Mouse (Mus musculus) E14TG2a.4 (cell line): ENCODE data around the gene Hyal2.
A peak's percentile ranks its signal among the peaks of the same experiment; 100 is the strongest.

Experiments used
- H3K27me3 ChIP-seq: 2 replicates; pipeline ENCODE4 v1.6.1; 2014; ENCODE audit warnings: low read length, control low read depth; ENCODE audit not compliant: insufficient read depth
- H3K36me3 ChIP-seq: 2 replicates; pipeline ENCODE4 v1.6.1; 2014; ENCODE audit warnings: low read length, control low read depth; ENCODE audit not compliant: insufficient read depth
- H3K4me1 ChIP-seq: replicated peaks from 2 replicates; pipeline ENCODE4 v1.6.1; 2014; ENCODE audit warnings: low read depth, low read length, control low read depth
- H3K4me3 ChIP-seq: replicated peaks from 2 replicates; pipeline ENCODE4 v1.5.1; 2014; ENCODE audit warnings: mild to moderate bottlenecking, low read length
- H3K9me3 ChIP-seq: 2 replicates; pipeline ENCODE4 v1.6.1; 2014; ENCODE audit warnings: low read length, control low read depth
- CTCF ChIP-seq: conservative IDR thresholded peaks from 2 replicates; pipeline ENCODE4 v1.5.1; 2014; ENCODE audit warnings: low read length
- NANOG ChIP-seq: IDR thresholded peaks from 2 replicates; pipeline ENCODE4 v1.6.1; 2014; ENCODE audit warnings: borderline replicate concordance, low read length, mixed read lengths
- POU5F1 ChIP-seq: IDR thresholded peaks from 2 replicates; pipeline ENCODE4 v1.6.1; 2014; ENCODE audit warnings: low read length, borderline replicate concordance

The Hyal2 gene

DNA sequence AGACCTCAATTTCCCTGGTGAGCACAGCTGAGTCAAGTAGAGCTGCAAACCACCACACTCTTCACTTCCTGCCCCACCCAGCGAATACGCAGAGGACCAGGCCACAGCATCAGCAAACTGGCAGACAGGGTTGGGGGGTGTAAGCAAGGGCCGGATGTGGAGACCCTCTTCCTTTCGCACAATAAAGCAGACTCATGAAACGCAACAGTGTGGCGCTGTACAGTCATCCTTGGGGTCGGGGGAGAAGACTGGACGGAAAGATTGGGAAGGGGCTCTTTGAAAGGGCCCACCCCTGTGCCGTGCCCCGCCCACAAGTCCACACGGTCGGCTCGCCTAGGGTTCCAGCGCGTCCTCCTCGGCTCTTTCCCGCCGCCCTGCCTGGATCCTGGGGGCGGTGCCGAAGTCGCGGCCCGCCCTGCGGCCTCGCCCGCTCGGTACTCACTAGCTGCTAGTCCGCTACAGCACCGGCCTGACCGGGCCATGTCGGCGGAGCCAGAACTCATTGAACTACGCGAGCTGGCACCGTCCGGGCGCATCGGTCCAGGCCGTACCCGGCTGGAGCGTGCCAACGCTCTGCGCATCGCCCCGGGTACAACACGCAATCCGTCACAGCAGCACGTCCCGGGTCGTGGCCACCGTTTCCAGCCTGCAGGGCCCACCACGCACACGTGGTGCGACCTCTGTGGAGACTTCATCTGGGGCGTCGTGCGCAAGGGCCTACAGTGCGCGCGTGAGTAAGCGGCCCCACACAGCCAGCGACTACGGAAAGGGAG, 16.4 kb upstream of the Hyal2 start, which contains the start of gene Rassf1:
Rassf1 (plus strand) TSS at position 439 of the 773 bp plus-strand sequence.
- H3K4me1 ChIP-seq = peaks cover 82% of the 10 kb centered on the region
- TF ChIP-seq POU5F1 (no peak), NANOG (no peak), CTCF (no peak)
- no peaks in the 10 kb centered on the region for H3K9me3 ChIP-seq
- peaks cover 64% of the 10 kb centered on the region for H3K27me3 ChIP-seq
- peak within 1 kb of the TSS; percentile 75 for H3K4me3 ChIP-seq
- H3K36me3 ChIP-seq = peaks cover under 1% of the 10 kb centered on the region; the same call in 1 of the 2 replicates

DNA sequence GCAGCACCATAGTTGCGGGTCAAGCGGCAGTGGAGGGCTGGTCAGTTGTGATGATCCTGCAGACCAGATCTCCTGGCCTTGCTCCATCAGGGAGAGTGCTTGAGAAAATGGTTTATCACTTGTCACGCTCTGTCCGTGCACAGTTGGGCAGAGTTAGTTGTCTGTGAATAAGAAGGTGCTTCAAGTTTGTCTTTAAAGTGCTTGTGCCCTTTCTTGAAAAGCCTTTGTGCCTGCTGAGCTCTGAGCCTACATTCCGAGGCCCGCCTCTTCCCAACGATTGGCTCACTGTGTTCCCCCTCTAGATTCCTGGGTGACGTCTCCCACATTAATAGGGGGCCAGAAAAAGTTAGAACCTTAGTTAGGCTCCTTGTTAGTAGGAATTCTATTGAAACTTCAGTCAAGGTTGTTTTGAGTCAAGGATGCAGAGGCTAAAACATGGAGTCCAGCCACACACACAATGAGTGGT, 15.8 kb upstream of the Hyal2 start:
- peaks cover 81% of the 10 kb centered on the region for H3K4me1 ChIP-seq
- H3K27me3 ChIP-seq = peaks cover 64% of the 10 kb centered on the region
- no peaks in the 10 kb centered on the region for H3K9me3 ChIP-seq
- no peak for TF ChIP-seq CTCF
- TF ChIP-seq NANOG = no peak
- no peak for TF ChIP-seq POU5F1
- H3K4me3 ChIP-seq = peak overlapping the region; percentile 75
- peaks cover 6% of the 10 kb centered on the region for H3K36me3 ChIP-seq

DNA sequence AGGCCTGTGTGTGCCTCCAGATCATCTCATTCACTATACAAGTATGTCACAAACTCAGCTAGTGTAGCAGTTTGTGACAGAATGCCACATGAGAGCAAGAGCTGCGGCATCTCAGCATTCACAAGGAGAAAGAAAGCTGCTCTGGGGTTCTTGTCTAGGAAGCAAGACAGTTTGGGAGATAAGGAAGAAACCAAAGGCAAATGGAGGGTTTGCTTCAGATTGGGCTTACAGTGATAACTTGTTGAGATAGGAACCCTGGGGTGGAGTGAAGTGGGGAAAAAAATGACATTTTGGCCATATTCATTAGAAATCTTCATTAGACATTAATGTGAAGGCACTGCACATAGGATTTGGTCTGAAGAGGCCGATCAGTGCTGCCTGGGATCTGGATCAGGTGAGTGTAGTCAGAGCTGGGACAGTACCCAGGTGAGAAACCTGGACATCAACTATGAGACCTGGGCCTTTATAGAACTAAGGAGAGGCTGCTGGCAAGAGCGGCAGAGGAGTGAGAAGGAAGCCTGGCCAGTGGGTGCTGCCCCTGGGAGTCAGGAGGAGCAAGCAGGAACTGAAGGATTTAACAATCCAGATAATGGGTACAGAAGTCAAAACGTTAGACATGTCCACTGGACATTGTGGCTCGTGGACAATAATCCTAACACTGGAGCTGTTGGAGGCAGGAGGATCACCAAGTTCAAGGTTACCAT, 14.9 kb upstream of the Hyal2 start:
- H3K36me3 ChIP-seq = peaks cover 15% of the 10 kb centered on the region
- TF ChIP-seq NANOG = no peak
- no peak for TF ChIP-seq POU5F1
- no peak for TF ChIP-seq CTCF
- no peaks in the 10 kb centered on the region for H3K9me3 ChIP-seq
- peaks cover 58% of the 10 kb centered on the region for H3K27me3 ChIP-seq
- H3K4me3 ChIP-seq = peak overlapping the region; percentile 87
- H3K4me1 ChIP-seq = peaks cover 77% of the 10 kb centered on the region

DNA sequence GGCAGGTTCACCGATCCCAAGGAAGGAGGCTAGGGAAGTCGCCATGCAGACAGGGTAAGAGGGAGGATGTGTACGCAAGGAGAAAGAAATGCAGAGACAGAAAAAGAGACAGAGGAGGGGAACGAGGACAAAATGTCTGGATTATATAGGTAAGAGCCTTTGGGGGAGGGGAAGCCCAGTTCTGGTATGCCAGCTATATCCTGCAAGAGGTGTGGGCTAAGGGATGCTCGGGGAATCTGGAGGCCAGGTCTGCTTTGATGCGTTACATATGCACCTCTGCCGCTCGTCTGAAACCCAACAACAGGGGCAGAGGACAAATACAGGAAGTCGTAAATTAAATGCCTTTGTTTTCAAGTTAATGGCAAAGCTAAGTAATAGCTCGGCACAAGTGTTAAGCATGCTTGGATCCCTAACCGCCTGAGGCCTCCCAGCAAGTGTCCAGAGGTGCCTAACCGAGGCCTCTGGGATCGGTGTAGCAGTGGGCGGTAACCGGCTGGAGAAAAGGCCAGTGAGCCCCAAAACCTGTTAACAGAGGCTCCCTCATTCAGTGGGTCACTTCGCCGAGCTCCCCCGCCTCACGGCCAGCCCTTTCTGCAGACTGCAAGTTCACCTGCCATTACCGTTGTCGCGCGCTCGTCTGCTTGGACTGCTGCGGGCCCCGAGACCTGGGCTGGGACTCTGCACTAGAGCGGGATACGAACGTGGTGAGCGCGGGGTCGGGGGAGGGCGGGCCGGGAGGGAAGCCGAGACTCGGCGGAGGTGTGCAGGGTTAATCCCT, 14.0 kb upstream of the Hyal2 start:
- H3K36me3 ChIP-seq = peaks cover 24% of the 10 kb centered on the region
- H3K4me1 ChIP-seq = peaks cover 75% of the 10 kb centered on the region
- peak overlapping the region; percentile 87 for H3K4me3 ChIP-seq
- H3K27me3 ChIP-seq = peaks cover 49% of the 10 kb centered on the region
- TF ChIP-seq NANOG (no peak), POU5F1 (no peak), CTCF (no peak)
- H3K9me3 ChIP-seq = no peaks in the 10 kb centered on the region

DNA sequence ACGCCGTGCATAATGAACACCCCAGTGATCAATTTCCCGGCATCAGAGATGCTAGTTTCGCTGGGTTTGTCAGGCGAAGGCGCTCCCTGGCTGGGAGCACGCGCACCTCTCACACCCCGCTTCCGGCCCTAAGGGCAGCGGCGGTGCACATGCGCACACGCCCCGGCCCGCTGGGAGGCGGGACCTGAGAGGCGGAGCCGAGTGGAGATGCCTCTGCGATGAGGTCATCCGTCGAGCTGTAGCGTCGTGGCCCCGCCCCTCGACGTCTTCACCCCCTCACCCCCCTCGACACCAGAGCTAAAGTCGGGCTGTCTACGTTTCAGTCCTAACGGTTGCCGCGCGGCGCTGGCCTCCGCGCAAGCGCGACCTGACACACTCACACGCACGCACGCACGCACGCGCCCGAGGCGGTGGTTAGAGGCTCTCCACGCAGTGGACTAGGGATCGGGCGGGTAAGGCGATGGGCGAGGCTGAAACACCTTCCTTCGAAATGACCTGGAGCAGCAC, 13.4 kb upstream of the Hyal2 start:
- H3K4me1 ChIP-seq = peaks cover 69% of the 10 kb centered on the region
- no peaks in the 10 kb centered on the region for H3K9me3 ChIP-seq
- H3K4me3 ChIP-seq = peak overlapping the region; percentile 87
- peaks cover 31% of the 10 kb centered on the region for H3K36me3 ChIP-seq
- no peak for TF ChIP-seq NANOG
- no peak for TF ChIP-seq POU5F1
- TF ChIP-seq CTCF = no peak
- H3K27me3 ChIP-seq = peaks cover 43% of the 10 kb centered on the region

DNA sequence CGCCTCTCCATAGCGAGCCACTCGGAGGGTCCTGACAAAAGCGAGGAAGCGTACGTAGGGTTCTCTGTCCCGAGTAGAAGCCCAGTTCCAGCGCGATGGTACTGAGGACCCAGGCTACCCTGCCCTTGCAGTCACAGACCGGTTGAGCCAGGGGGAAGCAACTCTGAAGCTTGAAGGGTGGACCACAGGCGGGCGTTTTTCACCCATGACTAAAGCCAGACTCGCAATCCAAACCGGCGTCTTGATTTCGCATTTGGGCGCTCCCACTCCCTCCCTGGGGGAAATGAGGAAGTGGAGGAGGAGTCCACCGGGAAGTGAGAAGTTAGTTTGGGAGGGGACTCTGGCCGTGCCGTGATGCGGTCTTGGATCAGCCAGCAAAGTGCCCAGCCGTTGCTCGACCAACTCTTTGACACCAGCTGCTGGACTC, 12.7 kb upstream of the Hyal2 start:
- Histone ChIP-seq H3K9me3 (no peaks in the 10 kb centered on the region), H3K36me3 (peaks cover 37% of the 10 kb centered on the region), H3K4me3 (peak overlapping the region; percentile 87), H3K27me3 (peaks cover 36% of the 10 kb centered on the region), H3K4me1 (peaks cover 62% of the 10 kb centered on the region)
- TF ChIP-seq CTCF = no peak
- TF ChIP-seq POU5F1 = no peak
- TF ChIP-seq NANOG = no peak

DNA sequence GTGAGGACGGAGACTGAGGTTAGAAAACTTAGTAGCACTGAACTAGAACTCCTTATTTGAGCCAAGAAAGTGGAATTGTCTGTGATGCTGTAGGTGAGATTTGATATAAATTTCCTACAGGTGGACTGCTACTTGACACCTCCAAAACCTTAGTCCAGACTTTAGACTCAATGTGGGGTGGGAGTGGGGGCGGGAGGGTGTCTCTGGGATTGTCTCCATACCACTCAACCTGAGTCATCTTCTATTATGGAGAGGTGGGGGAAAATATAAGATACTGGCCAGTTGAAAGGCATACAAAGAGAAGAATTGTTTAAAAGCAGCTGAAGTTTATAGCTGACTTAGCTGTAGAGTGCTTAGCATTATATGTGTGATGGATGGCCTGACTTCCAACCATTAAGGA, 12.0 kb upstream of the Hyal2 start:
- peaks cover 44% of the 10 kb centered on the region for H3K36me3 ChIP-seq
- H3K27me3 ChIP-seq = peaks cover 30% of the 10 kb centered on the region
- H3K9me3 ChIP-seq = no peaks in the 10 kb centered on the region
- no peak for TF ChIP-seq POU5F1
- TF ChIP-seq CTCF = no peak
- no peak for TF ChIP-seq NANOG
- peak overlapping the region; percentile 87 for H3K4me3 ChIP-seq
- H3K4me1 ChIP-seq = peaks cover 56% of the 10 kb centered on the region
